Mouse (Mus musculus) splenic B cell, adult 2 months (primary cell): ENCODE measurements around the gene Polr2g.
A peak's percentile ranks its signal among the peaks of the same experiment; 100 is the strongest.

Experiments
- DNase-seq: peaks from one replicate; pipeline ENCODE4 v3.0.0-alpha.2; 2011; ENCODE audit warnings: low read depth, low spot score
- H3K27me3 ChIP-seq: 2 replicates; pipeline ENCODE4 v1.6.1; 2012; ENCODE audit warnings: mild to moderate bottlenecking, low read length, moderate library complexity, mixed read lengths; ENCODE audit not compliant: control insufficient read depth, poor library complexity, insufficient read depth, severe bottlenecking
- H3K36me3 ChIP-seq: 2 replicates; pipeline ENCODE4 v1.6.1; 2012; ENCODE audit warnings: mild to moderate bottlenecking, low read length, moderate library complexity, mixed read lengths; ENCODE audit not compliant: control insufficient read depth, poor library complexity, insufficient read depth, severe bottlenecking

Gene Polr2g

GRCm38 (mm10) chr19:8822696-8823095 is 24.3 kb upstream of the Polr2g start:
- no peak for DNase-seq
- H3K36me3 ChIP-seq, result peaks cover 25% of the 10 kb centered on the region
- H3K27me3 ChIP-seq, result no peaks in the 10 kb centered on the region

- DNase-seq, result no peak
These were observed 22.8 kb upstream of the Polr2g start for GRCm38 (mm10) chr19:8821146-8821545.

GRCm38 (mm10) chr19:8820424-8820956 is 22.1 kb upstream of the Polr2g start:
- H3K27me3 ChIP-seq, result no peaks in the 10 kb centered on the region
- H3K36me3 ChIP-seq, result peaks cover 18% of the 10 kb centered on the region
- no peak for DNase-seq

More at GRCm38 (mm10) chr19:8821146-8821545, 22.8 kb upstream of the Polr2g start:
- Histone ChIP-seq H3K27me3 (no peaks in the 10 kb centered on the region), H3K36me3 (peaks cover 19% of the 10 kb centered on the region)

- Histone ChIP-seq H3K27me3 (no peaks in the 10 kb centered on the region), H3K36me3 (peaks cover 13% of the 10 kb centered on the region)
- DNase-seq, result peak; percentile 100
These were observed 21.4 kb upstream of the Polr2g start, which contains the start of gene Hnrnpul2 for GRCm38 (mm10) chr19:8819596-8820423. Gene Hnrnpul2 (plus strand): TSS chr19:8820010.

GRCm38 (mm10) chr19:8818801-8819595 is 20.6 kb upstream of the Polr2g start, which contains the start of gene Ttc9c:
Gene Ttc9c (minus strand): TSS chr19:8819333.
- DNase-seq, result peak; percentile 95
- H3K27me3 ChIP-seq, result no peaks in the 10 kb centered on the region
- peaks cover 7% of the 10 kb centered on the region for H3K36me3 ChIP-seq

- no peaks in the 10 kb centered on the region for H3K27me3 ChIP-seq
- DNase-seq, result no peak
- peaks cover 6% of the 10 kb centered on the region for H3K36me3 ChIP-seq
These were observed 20.0 kb upstream of the Polr2g start for GRCm38 (mm10) chr19:8818301-8818798.

- Histone ChIP-seq H3K27me3 (no peaks in the 10 kb centered on the region), H3K36me3 (peaks cover 12% of the 10 kb centered on the region; the same call in 1 of the 2 replicates)
- DNase-seq, result no peak
These were observed 18.6 kb upstream of the Polr2g start for GRCm38 (mm10) chr19:8817001-8817400.

- peaks cover 12% of the 10 kb centered on the region; the same call in 1 of the 2 replicates for H3K36me3 ChIP-seq
- H3K27me3 ChIP-seq, result no peaks in the 10 kb centered on the region
- no peak for DNase-seq
These were observed 17.4 kb upstream of the Polr2g start for GRCm38 (mm10) chr19:8815812-8816211.

- DNase-seq, result peak; percentile 65
- Histone ChIP-seq H3K27me3 (no peaks in the 10 kb centered on the region), H3K36me3 (peaks cover 3% of the 10 kb centered on the region)
These were observed 8.4 kb upstream of the Polr2g start for GRCm38 (mm10) chr19:8806810-8807209.

- Histone ChIP-seq H3K27me3 (no peaks in the 10 kb centered on the region), H3K36me3 (no peaks in the 10 kb centered on the region)
- no peak for DNase-seq
These were observed 5.7 kb upstream of the Polr2g start for GRCm38 (mm10) chr19:8803879-8804660.

- H3K36me3 ChIP-seq, result no peaks in the 10 kb centered on the region
- no peaks in the 10 kb centered on the region for H3K27me3 ChIP-seq
- DNase-seq, result no peak
These were observed 4.9 kb upstream of the Polr2g start for GRCm38 (mm10) chr19:8803204-8803780.

- Histone ChIP-seq H3K36me3 (0 out of 2 replicates have a peak, but pooled peaks cover under 1% of the 10 kb centered on the region), H3K27me3 (no peaks in the 10 kb centered on the region)
- peak; percentile 97 for DNase-seq
These were observed 3.9 kb upstream of the Polr2g start, which contains the start of gene Zbtb3 for GRCm38 (mm10) chr19:8802130-8802821. Gene Zbtb3 (plus strand): TSS chr19:8802555.

GRCm38 (mm10) chr19:8798947-8799315 is 554 bp upstream of the Polr2g start:
- Histone ChIP-seq H3K27me3 (no peaks in the 10 kb centered on the region), H3K36me3 (peaks cover 11% of the 10 kb centered on the region; the same call in 1 of the 2 replicates)
- DNase-seq, result no peak
